Mouse (Mus musculus) midbrain, embryonic 16.5 days (tissue): ENCODE measurements around the gene Kcnh4. TPM values are rescaled to one million over a fixed set of nuclear protein-coding genes. Genes with fewer than 3 reads are reported as not detected.
A peak's percentile ranks its signal among the peaks of the same experiment; 100 is the strongest.

Source experiments
- ATAC-seq: fragments of 200-750 bp; cut with Nextera tagmentation; 2 replicates; pipeline ENCODE4 v1.8.0; 2017; ENCODE audit warnings: moderate TSS enrichment
- H3K27ac ChIP-seq: fragments of 300-500 bp; sonication (generic); 2 replicates; pipeline ENCODE4 v1.5.1; 2014; ENCODE audit warnings: mild to moderate bottlenecking, low read length, mixed read lengths
- H3K27me3 ChIP-seq: fragments of 300-500 bp; sonication (generic); 2 replicates; pipeline ENCODE4 v1.6.1; 2014; ENCODE audit warnings: low read depth, low read length, mixed read lengths; ENCODE audit not compliant: control insufficient read depth, insufficient read depth
- H3K36me3 ChIP-seq: fragments of 300-500 bp; sonication (generic); 2 replicates; pipeline ENCODE4 v1.6.1; 2014; ENCODE audit warnings: mild to moderate bottlenecking, low read length, moderate library complexity, mixed read lengths; ENCODE audit not compliant: control insufficient read depth, insufficient read depth
- H3K4me1 ChIP-seq: fragments of 300-500 bp; sonication (generic); 2 replicates; pipeline ENCODE4 v1.6.1; 2014; ENCODE audit warnings: mild to moderate bottlenecking, low read length, mixed read lengths; ENCODE audit not compliant: control insufficient read depth, insufficient read depth
- H3K4me2 ChIP-seq: fragments of 300-500 bp; sonication (generic); 2 replicates; pipeline ENCODE4 v1.6.1; 2014; ENCODE audit warnings: mild to moderate bottlenecking, low read length, mixed read lengths
- H3K4me3 ChIP-seq: fragments of 300-500 bp; sonication (generic); 2 replicates; pipeline ENCODE4 v1.5.1; 2014; ENCODE audit warnings: low read depth, mild to moderate bottlenecking, low read length, moderate library complexity, mixed read lengths
- H3K9ac ChIP-seq: fragments of 300-500 bp; sonication (generic); 2 replicates; pipeline ENCODE4 v1.6.1; 2014; ENCODE audit warnings: low read depth, low read length, mixed read lengths
- H3K9me3 ChIP-seq: fragments of 300-500 bp; sonication (generic); replicated peaks from 2 replicates; pipeline ENCODE4 v1.6.1; 2014; ENCODE audit warnings: mild to moderate bottlenecking, low read length, mixed read lengths; ENCODE audit not compliant: control insufficient read depth, poor library complexity, severe bottlenecking
- WGBS: fragments of 180-500 bp; shearing (Covaris S2); extraction: QIAGEN DNeasy Blood & Tissue Kit; methylation state at CpG from one replicate; pipeline ENCODE4 v1.1.7; 2014; 5-methylcytosine and 5-hydroxymethylcytosine counted together
- polyA plus RNA-seq: library from polyadenylated mRNA; unstranded; fragments of >200 nt; fragmentation: Nextera tagmentation; extraction: Ambion mirVana; gene quantifications from 2 replicates; pipeline ENCODE4 v1.2.1, GENCODE M21; 2015

The Kcnh4 gene
- polyA plus RNA-seq, 1 experiment from 2014 or later: 11.4 TPM

DNA sequence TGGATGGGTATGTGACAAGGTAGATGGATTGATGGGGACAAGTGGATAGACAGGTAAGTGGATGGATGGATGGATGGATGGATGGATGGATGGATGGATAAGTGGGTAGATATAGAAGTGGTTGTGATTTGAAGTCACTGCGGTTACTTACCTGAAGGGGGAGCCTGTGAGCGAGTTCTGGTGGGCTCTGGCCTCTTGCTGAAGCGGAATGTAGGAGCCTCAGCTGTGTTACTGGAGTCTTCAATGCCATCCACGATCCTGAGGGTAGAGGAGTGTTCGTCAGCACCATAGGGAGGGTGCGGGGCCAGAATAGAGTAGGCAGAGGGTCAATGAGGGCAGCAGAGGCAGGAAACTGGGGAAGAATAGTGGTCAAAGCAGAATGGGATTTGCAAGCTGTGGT, 14.7 kb downstream of the Kcnh4 start:
- no peaks in the 10 kb centered on the region for H3K4me1 ChIP-seq
- peaks cover 13% of the 10 kb centered on the region; the same call in 1 of the 2 replicates for H3K36me3 ChIP-seq
- H3K4me2 ChIP-seq: no peak overlapping the region
- WGBS: 15% methylated on average over 6 of the region's 6 CpGs
- H3K27me3 ChIP-seq: no peaks in the 10 kb centered on the region
- H3K4me3 ChIP-seq: no peak overlapping the region
- no peak overlapping the region for H3K9ac ChIP-seq
- ATAC-seq: 0 out of 2 replicates have a peak, but pooled peaks have one; percentile 52
- no peaks in the 10 kb centered on the region for H3K9me3 ChIP-seq
- no peak overlapping the region for H3K27ac ChIP-seq

DNA sequence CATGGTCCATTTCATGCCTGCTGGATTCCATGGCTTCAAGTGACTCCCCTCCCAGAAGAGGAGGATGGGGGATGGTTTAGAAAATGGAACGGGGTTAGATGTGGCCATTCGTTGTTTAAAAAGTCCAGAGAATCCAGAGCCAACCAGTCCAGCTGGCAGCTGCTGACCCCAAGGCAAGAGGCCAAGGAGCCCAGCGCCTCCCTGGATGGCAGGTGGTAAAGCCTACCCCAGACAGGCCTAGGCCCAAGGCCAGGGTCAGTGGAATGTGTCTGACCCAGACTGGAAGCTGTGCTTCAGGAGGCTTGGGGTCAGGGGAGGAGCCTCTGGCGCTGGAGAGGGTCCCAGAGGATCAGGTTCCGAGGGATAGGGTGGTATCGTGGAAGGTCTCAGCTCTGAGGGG, 18.4 kb downstream of the Kcnh4 start:
- Histone ChIP-seq H3K4me3 (no peak overlapping the region), H3K4me2 (no peak overlapping the region), H3K9ac (no peak overlapping the region), H3K9me3 (no peaks in the 10 kb centered on the region), H3K36me3 (peaks cover 9% of the 10 kb centered on the region; the same call in 1 of the 2 replicates), H3K27me3 (no peaks in the 10 kb centered on the region), H3K4me1 (peaks cover 10% of the 10 kb centered on the region), H3K27ac (no peak overlapping the region)
- WGBS: 72% methylated on average over 6 of the region's 6 CpGs
- no peak for ATAC-seq

DNA sequence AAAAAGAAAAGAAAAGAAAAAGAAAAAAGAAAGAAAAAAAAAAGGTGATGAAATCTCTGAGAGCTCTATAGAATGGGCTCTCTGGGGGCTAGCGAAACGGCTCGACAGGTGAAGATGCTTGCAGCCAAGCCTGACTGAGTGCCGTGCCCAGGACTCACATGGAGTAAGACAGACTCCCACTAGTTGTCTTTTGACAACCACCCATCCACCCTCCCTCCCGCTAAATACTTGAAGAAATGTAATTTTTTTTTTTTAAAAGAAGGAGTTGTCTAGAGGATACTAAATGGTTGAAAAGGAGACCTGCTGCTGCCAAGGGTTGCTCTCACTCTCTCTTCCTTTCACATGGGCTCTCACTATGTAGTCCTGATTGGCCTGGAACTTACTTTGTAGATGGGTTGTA, 21.0 kb downstream of the Kcnh4 start:
- H3K9me3 ChIP-seq: no peaks in the 10 kb centered on the region
- H3K4me1 ChIP-seq: peaks cover 16% of the 10 kb centered on the region
- peak overlapping the region; percentile 62 for H3K4me3 ChIP-seq
- H3K36me3 ChIP-seq: peaks cover 5% of the 10 kb centered on the region; the same call in 1 of the 2 replicates
- ATAC-seq: peak; percentile 13; the same call in 1 of the 2 replicates
- WGBS: 14% methylated on average over 5 of the region's 5 CpGs
- H3K4me2 ChIP-seq: peak overlapping the region; percentile 84
- H3K27me3 ChIP-seq: no peaks in the 10 kb centered on the region
- peak overlapping the region; percentile 64; the same call in 1 of the 2 replicates for H3K9ac ChIP-seq
- H3K27ac ChIP-seq: no peak overlapping the region

GRCm38 (mm10) chr11:100738066-100738604, 21.6 kb downstream of the Kcnh4 start, which contains the start of gene Rab5c:
TSS of gene Rab5c (minus strand) at chr11:100738215.
- H3K4me1 ChIP-seq: peaks cover 16% of the 10 kb centered on the region
- ATAC-seq: peak; percentile 99
- H3K9ac ChIP-seq: peak within 1 kb of the TSS; percentile 78
- peaks cover 5% of the 10 kb centered on the region; the same call in 1 of the 2 replicates for H3K36me3 ChIP-seq
- peak within 1 kb of the TSS; percentile 84 for H3K4me2 ChIP-seq
- H3K4me3 ChIP-seq: peak within 1 kb of the TSS; percentile 62
- no peaks in the 10 kb centered on the region for H3K9me3 ChIP-seq
- H3K27me3 ChIP-seq: no peaks in the 10 kb centered on the region
- H3K27ac ChIP-seq: peak within 1 kb of the TSS; percentile 85
- under 1% methylated on average over 39 of the region's 39 CpGs for WGBS

DNA sequence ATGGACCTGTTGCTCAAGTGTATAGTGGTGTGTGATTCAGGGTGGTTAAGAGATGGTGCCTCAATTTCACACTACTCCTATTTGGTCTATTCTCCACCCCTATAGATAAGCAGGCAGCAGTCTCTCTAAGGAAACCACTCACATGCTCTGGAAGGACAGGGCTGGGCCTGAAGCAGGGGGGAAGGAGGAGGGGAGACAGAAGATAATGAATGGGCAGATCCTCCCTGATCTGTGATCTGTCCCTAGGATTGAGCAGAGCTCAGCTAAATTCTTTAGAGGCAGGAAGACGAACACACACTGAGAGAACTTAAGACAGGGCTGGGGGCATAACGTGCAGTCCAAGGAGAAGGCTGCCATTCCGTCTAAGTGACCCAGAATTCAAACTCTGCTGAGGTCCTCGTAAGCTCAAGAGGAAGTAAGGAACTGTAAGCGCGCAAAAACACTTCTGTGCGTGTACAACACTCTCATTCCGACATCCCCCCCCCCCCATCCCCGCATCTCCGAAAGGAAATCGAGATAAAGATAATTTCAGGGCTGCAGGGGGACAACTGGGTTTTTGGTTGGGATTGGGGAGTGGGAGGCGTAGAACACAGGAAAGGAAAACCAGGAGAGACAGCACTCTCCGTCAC, 22.5 kb downstream of the Kcnh4 start:
- Histone ChIP-seq H3K27me3 (no peaks in the 10 kb centered on the region), H3K27ac (no peak overlapping the region), H3K4me3 (peak overlapping the region; percentile 62), H3K4me1 (peaks cover 16% of the 10 kb centered on the region), H3K4me2 (peak overlapping the region; percentile 84), H3K9me3 (no peaks in the 10 kb centered on the region), H3K9ac (peak overlapping the region; percentile 78), H3K36me3 (peaks cover 5% of the 10 kb centered on the region; the same call in 1 of the 2 replicates)
- WGBS: 1% methylated on average over 12 of the region's 13 CpGs
- no peak for ATAC-seq

DNA sequence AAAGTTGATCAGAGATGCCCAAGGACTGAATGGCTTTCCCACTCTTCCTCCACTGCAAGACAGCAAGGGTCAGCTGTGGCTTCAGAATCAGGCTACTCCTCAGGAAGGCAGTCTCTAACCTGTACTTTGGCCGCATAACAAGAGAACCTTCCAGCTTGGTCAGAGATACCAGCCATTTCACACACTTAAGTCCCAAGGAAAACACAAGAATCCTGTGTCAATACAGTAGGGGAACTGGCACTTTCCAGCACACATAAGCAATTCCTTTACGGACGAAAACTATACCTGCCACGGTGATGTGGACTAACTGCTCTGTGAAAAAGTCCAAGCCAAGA, 23.0 kb downstream of the Kcnh4 start:
- no peaks in the 10 kb centered on the region for H3K9me3 ChIP-seq
- no peak overlapping the region for H3K27ac ChIP-seq
- H3K27me3 ChIP-seq: no peaks in the 10 kb centered on the region
- H3K4me3 ChIP-seq: peak overlapping the region; percentile 62
- WGBS: 75% methylated on average over 4 of the region's 4 CpGs
- H3K4me2 ChIP-seq: peak overlapping the region; percentile 84
- H3K36me3 ChIP-seq: peaks cover 5% of the 10 kb centered on the region; the same call in 1 of the 2 replicates
- no peak for ATAC-seq
- H3K9ac ChIP-seq: no peak overlapping the region
- peaks cover 16% of the 10 kb centered on the region for H3K4me1 ChIP-seq

GRCm38 (mm10) chr11:100735954-100736745, 23.6 kb downstream of the Kcnh4 start:
- WGBS: 85% methylated on average over 14 of the region's 14 CpGs
- peaks cover under 1% of the 10 kb centered on the region; the same call in 1 of the 2 replicates for H3K36me3 ChIP-seq
- no peak overlapping the region for H3K27ac ChIP-seq
- H3K4me1 ChIP-seq: peaks cover 16% of the 10 kb centered on the region
- H3K4me3 ChIP-seq: no peak overlapping the region
- no peak overlapping the region for H3K9ac ChIP-seq
- no peaks in the 10 kb centered on the region for H3K27me3 ChIP-seq
- no peak overlapping the region for H3K4me2 ChIP-seq
- H3K9me3 ChIP-seq: no peaks in the 10 kb centered on the region
- no peak for ATAC-seq

DNA sequence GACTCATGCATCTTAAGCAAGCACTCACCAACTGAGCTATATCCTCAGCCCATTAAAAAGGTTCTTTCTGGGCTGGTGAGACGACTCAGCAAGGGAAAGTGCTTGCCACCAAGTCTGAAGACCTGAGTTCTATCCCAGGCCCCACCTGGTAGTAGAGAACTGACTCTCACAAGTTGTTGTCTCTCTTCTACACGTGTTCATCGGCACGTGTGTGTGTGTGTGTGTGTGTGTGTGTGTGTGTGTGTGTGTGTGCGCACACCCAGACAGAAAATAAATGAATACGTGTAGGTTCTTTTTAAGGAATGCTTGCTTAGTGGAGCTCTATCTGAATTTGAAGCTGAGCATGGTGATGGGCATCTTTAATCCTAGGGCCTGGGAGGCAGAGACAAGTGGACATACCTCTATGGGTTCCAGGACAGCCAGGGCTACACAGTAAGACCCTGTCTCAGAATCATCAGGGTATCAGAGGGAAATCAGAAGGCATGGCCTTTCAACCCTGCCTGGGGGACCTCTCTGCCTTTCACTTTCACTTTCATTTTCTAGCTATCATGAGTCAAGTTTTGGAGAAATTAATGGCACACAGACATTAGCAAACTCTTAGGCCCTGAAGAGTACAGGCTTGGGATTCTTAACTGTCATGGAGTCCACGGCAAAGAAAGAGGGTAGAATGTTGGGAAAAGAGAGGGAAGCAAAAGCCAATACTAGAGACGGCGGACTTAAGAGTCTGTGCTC, 24.4 kb downstream of the Kcnh4 start:
- no peak overlapping the region for H3K9ac ChIP-seq
- no peak overlapping the region for H3K4me2 ChIP-seq
- H3K27ac ChIP-seq: no peak overlapping the region
- H3K36me3 ChIP-seq: no peaks in the 10 kb centered on the region
- no peaks in the 10 kb centered on the region for H3K27me3 ChIP-seq
- peaks cover 16% of the 10 kb centered on the region for H3K4me1 ChIP-seq
- no peak for ATAC-seq
- no peaks in the 10 kb centered on the region for H3K9me3 ChIP-seq
- no peak overlapping the region for H3K4me3 ChIP-seq
- WGBS: 87% methylated on average over 9 of the region's 9 CpGs
